Mouse (Mus musculus) G1E (cell line): ENCODE data around the gene Ctnnb1.

Experiments
- CTCF ChIP-seq: IDR thresholded peaks from 2 replicates; pipeline ENCODE4 v1.5.1; 2012; ENCODE audit warnings: low read depth, low read length, inconsistent platforms, mixed read lengths
- GATA1 ChIP-seq: IDR thresholded peaks from 2 replicates; pipeline ENCODE4 v1.6.1; 2012; ENCODE audit warnings: borderline replicate concordance, low read length, inconsistent platforms, mixed read lengths
- GATA2 ChIP-seq: IDR thresholded peaks from 2 replicates; pipeline ENCODE4 v1.6.1; 2012; ENCODE audit warnings: low read depth, low read length, inconsistent platforms, borderline replicate concordance

GRCm38 (mm10) chr9:120932371-120932770, 3.4 kb downstream of the Ctnnb1 start:
- TF ChIP-seq CTCF (no peak), GATA1 (no peak), GATA2 (no peak)
